Mouse (Mus musculus): ENCODE data around the gene Slc22a6. TPM values are rescaled to one million over a fixed set of nuclear protein-coding genes. Genes with fewer than 3 reads are reported as not detected.

Slc22a6 gene
- polyA plus RNA-seq, 1 experiment from 2014 or later = 0.13 TPM

- Histone ChIP-seq H3K9me3 (replicated peaks) (no peaks in the 10 kb centered on the region), H3K27me3 (no peaks in the 10 kb centered on the region), H3K9ac (no peak overlapping the region), H3K4me3 (replicated peaks) (no peak overlapping the region), H3K4me2 (replicated peaks) (no peak overlapping the region), H3K27ac (replicated peaks) (no peak overlapping the region), H3K4me1 (no peaks in the 10 kb centered on the region), H3K36me3 (no peaks in the 10 kb centered on the region)
- WGBS = 56% methylated on average over 1 of the region's 1 CpGs
- no peak for ATAC-seq (ENCODE audit: insufficient number of reproducible peaks, low FRiP score, low TSS enrichment, low read depth)
These were observed 30.5 kb upstream of the Slc22a6 start for GRCm38 (mm10) chr19:8587315-8587714.

GRCm38 (mm10) chr19:8590954-8591353 is 26.9 kb upstream of the Slc22a6 start, which contains the start of gene Slc22a8:
Gene Slc22a8 (plus strand): TSS chr19:8591254.
- Histone ChIP-seq H3K4me1 (no peaks in the 10 kb centered on the region), H3K36me3 (no peaks in the 10 kb centered on the region), H3K4me3 (replicated peaks) (no peak within 1 kb of the TSS), H3K27me3 (no peaks in the 10 kb centered on the region), H3K9ac (no peak within 1 kb of the TSS), H3K9me3 (replicated peaks) (no peaks in the 10 kb centered on the region), H3K27ac (replicated peaks) (no peak within 1 kb of the TSS), H3K4me2 (replicated peaks) (no peak within 1 kb of the TSS)
- WGBS = 48% methylated on average over 8 of the region's 8 CpGs
- no peak for ATAC-seq (ENCODE audit: insufficient number of reproducible peaks, low FRiP score, low TSS enrichment, low read depth)

- H3K4me2 ChIP-seq (replicated peaks) = no peak overlapping the region
- H3K9ac ChIP-seq = no peak overlapping the region
- H3K36me3 ChIP-seq = no peaks in the 10 kb centered on the region
- no peak for ATAC-seq (ENCODE audit: insufficient number of reproducible peaks, low FRiP score, low TSS enrichment, low read depth)
- H3K4me1 ChIP-seq = no peaks in the 10 kb centered on the region
- no peak overlapping the region for H3K4me3 ChIP-seq (replicated peaks)
- no peak overlapping the region for H3K27ac ChIP-seq (replicated peaks)
- WGBS = 48% methylated on average over 2 of the region's 2 CpGs
- no peaks in the 10 kb centered on the region for H3K9me3 ChIP-seq (replicated peaks)
- H3K27me3 ChIP-seq = no peaks in the 10 kb centered on the region
These were observed 25.7 kb upstream of the Slc22a6 start for GRCm38 (mm10) chr19:8592155-8592554.

- no peaks in the 10 kb centered on the region for H3K9me3 ChIP-seq (replicated peaks)
- no peak overlapping the region for H3K4me3 ChIP-seq (replicated peaks)
- H3K36me3 ChIP-seq = no peaks in the 10 kb centered on the region
- H3K4me1 ChIP-seq = no peaks in the 10 kb centered on the region
- 72% methylated on average over 6 of the region's 6 CpGs for WGBS
- H3K27ac ChIP-seq (replicated peaks) = no peak overlapping the region
- H3K27me3 ChIP-seq = no peaks in the 10 kb centered on the region
- ATAC-seq (ENCODE audit: insufficient number of reproducible peaks, low FRiP score, low TSS enrichment, low read depth) = no peak
- no peak overlapping the region for H3K4me2 ChIP-seq (replicated peaks)
- H3K9ac ChIP-seq = no peak overlapping the region
These were observed 24.9 kb upstream of the Slc22a6 start for GRCm38 (mm10) chr19:8592873-8593408.

GRCm38 (mm10) chr19:8593833-8594232 is 24.0 kb upstream of the Slc22a6 start:
- Histone ChIP-seq H3K4me2 (replicated peaks) (no peak overlapping the region), H3K27me3 (no peaks in the 10 kb centered on the region), H3K4me3 (replicated peaks) (no peak overlapping the region), H3K9ac (no peak overlapping the region), H3K27ac (replicated peaks) (no peak overlapping the region), H3K36me3 (no peaks in the 10 kb centered on the region), H3K9me3 (replicated peaks) (no peaks in the 10 kb centered on the region), H3K4me1 (no peaks in the 10 kb centered on the region)
- 84% methylated on average over 11 of the region's 11 CpGs for WGBS
- ATAC-seq (ENCODE audit: insufficient number of reproducible peaks, low FRiP score, low TSS enrichment, low read depth) = no peak

- Histone ChIP-seq H3K4me1 (no peaks in the 10 kb centered on the region), H3K36me3 (no peaks in the 10 kb centered on the region), H3K9me3 (replicated peaks) (no peaks in the 10 kb centered on the region), H3K4me3 (replicated peaks) (no peak overlapping the region), H3K27ac (replicated peaks) (no peak overlapping the region), H3K4me2 (replicated peaks) (no peak overlapping the region), H3K9ac (no peak overlapping the region), H3K27me3 (no peaks in the 10 kb centered on the region)
- no peak for ATAC-seq (ENCODE audit: insufficient number of reproducible peaks, low FRiP score, low TSS enrichment, low read depth)
- WGBS = 0% methylated on average over 1 of the region's 1 CpGs
These were observed 23.3 kb upstream of the Slc22a6 start for GRCm38 (mm10) chr19:8594518-8594917.

GRCm38 (mm10) chr19:8597269-8597668 is 20.6 kb upstream of the Slc22a6 start:
- no peaks in the 10 kb centered on the region for H3K27me3 ChIP-seq
- 61% methylated on average over 4 of the region's 4 CpGs for WGBS
- H3K9ac ChIP-seq = no peak overlapping the region
- H3K27ac ChIP-seq (replicated peaks) = no peak overlapping the region
- no peaks in the 10 kb centered on the region for H3K36me3 ChIP-seq
- H3K4me2 ChIP-seq (replicated peaks) = no peak overlapping the region
- no peak for ATAC-seq (ENCODE audit: insufficient number of reproducible peaks, low FRiP score, low TSS enrichment, low read depth)
- no peak overlapping the region for H3K4me3 ChIP-seq (replicated peaks)
- no peaks in the 10 kb centered on the region for H3K9me3 ChIP-seq (replicated peaks)
- H3K4me1 ChIP-seq = no peaks in the 10 kb centered on the region

- no peak overlapping the region for H3K9ac ChIP-seq
- no peaks in the 10 kb centered on the region for H3K4me1 ChIP-seq
- no peaks in the 10 kb centered on the region for H3K36me3 ChIP-seq
- no peak overlapping the region for H3K27ac ChIP-seq (replicated peaks)
- ATAC-seq (ENCODE audit: insufficient number of reproducible peaks, low FRiP score, low TSS enrichment, low read depth) = no peak
- 72% methylated on average over 2 of the region's 2 CpGs for WGBS
- no peak overlapping the region for H3K4me3 ChIP-seq (replicated peaks)
- H3K27me3 ChIP-seq = no peaks in the 10 kb centered on the region
- no peaks in the 10 kb centered on the region for H3K9me3 ChIP-seq (replicated peaks)
- no peak overlapping the region for H3K4me2 ChIP-seq (replicated peaks)
These were observed 18.6 kb upstream of the Slc22a6 start for GRCm38 (mm10) chr19:8599229-8599628.

- no peaks in the 10 kb centered on the region for H3K4me1 ChIP-seq
- no peak overlapping the region for H3K27ac ChIP-seq (replicated peaks)
- H3K9ac ChIP-seq = no peak overlapping the region
- H3K4me3 ChIP-seq (replicated peaks) = no peak overlapping the region
- H3K9me3 ChIP-seq (replicated peaks) = no peaks in the 10 kb centered on the region
- H3K36me3 ChIP-seq = no peaks in the 10 kb centered on the region
- ATAC-seq (ENCODE audit: insufficient number of reproducible peaks, low FRiP score, low TSS enrichment, low read depth) = no peak
- H3K4me2 ChIP-seq (replicated peaks) = no peak overlapping the region
- no peaks in the 10 kb centered on the region for H3K27me3 ChIP-seq
These were observed 15.9 kb upstream of the Slc22a6 start for GRCm38 (mm10) chr19:8601922-8602321.

- no peak overlapping the region for H3K4me2 ChIP-seq (replicated peaks)
- H3K36me3 ChIP-seq = no peaks in the 10 kb centered on the region
- H3K4me1 ChIP-seq = no peaks in the 10 kb centered on the region
- no peak overlapping the region for H3K4me3 ChIP-seq (replicated peaks)
- ATAC-seq (ENCODE audit: insufficient number of reproducible peaks, low FRiP score, low TSS enrichment, low read depth) = no peak
- WGBS = 61% methylated on average over 3 of the region's 3 CpGs
- no peaks in the 10 kb centered on the region for H3K9me3 ChIP-seq (replicated peaks)
- H3K9ac ChIP-seq = no peak overlapping the region
- H3K27me3 ChIP-seq = no peaks in the 10 kb centered on the region
- H3K27ac ChIP-seq (replicated peaks) = no peak overlapping the region
These were observed 14.9 kb upstream of the Slc22a6 start for GRCm38 (mm10) chr19:8602914-8603313.

- H3K4me3 ChIP-seq (replicated peaks) = no peak overlapping the region
- 88% methylated on average over 8 of the region's 8 CpGs for WGBS
- H3K9ac ChIP-seq = no peak overlapping the region
- no peak for ATAC-seq (ENCODE audit: insufficient number of reproducible peaks, low FRiP score, low TSS enrichment, low read depth)
- no peaks in the 10 kb centered on the region for H3K36me3 ChIP-seq
- H3K27me3 ChIP-seq = no peaks in the 10 kb centered on the region
- H3K4me2 ChIP-seq (replicated peaks) = no peak overlapping the region
- no peak overlapping the region for H3K27ac ChIP-seq (replicated peaks)
- H3K9me3 ChIP-seq (replicated peaks) = no peaks in the 10 kb centered on the region
- H3K4me1 ChIP-seq = no peaks in the 10 kb centered on the region
These were observed 13.2 kb upstream of the Slc22a6 start for GRCm38 (mm10) chr19:8604536-8605240.

GRCm38 (mm10) chr19:8605241-8605558 is 12.6 kb upstream of the Slc22a6 start:
- H3K4me1 ChIP-seq = no peaks in the 10 kb centered on the region
- H3K27ac ChIP-seq (replicated peaks) = no peak overlapping the region
- no peaks in the 10 kb centered on the region for H3K36me3 ChIP-seq
- WGBS = 94% methylated on average over 3 of the region's 3 CpGs
- no peaks in the 10 kb centered on the region for H3K9me3 ChIP-seq (replicated peaks)
- no peak for ATAC-seq (ENCODE audit: insufficient number of reproducible peaks, low FRiP score, low TSS enrichment, low read depth)
- H3K9ac ChIP-seq = no peak overlapping the region
- no peak overlapping the region for H3K4me2 ChIP-seq (replicated peaks)
- no peaks in the 10 kb centered on the region for H3K27me3 ChIP-seq
- no peak overlapping the region for H3K4me3 ChIP-seq (replicated peaks)
